Mouse (Mus musculus): ENCODE results near the gene Jaml. TPM values are rescaled to one million over a fixed set of nuclear protein-coding genes. Genes with fewer than 3 reads are reported as not detected.
A peak's percentile ranks its signal among the peaks of the same experiment; 100 is the strongest.

Jaml gene
- polyA plus RNA-seq, 1 experiment from 2014 or later, result 0.30 TPM

DNA sequence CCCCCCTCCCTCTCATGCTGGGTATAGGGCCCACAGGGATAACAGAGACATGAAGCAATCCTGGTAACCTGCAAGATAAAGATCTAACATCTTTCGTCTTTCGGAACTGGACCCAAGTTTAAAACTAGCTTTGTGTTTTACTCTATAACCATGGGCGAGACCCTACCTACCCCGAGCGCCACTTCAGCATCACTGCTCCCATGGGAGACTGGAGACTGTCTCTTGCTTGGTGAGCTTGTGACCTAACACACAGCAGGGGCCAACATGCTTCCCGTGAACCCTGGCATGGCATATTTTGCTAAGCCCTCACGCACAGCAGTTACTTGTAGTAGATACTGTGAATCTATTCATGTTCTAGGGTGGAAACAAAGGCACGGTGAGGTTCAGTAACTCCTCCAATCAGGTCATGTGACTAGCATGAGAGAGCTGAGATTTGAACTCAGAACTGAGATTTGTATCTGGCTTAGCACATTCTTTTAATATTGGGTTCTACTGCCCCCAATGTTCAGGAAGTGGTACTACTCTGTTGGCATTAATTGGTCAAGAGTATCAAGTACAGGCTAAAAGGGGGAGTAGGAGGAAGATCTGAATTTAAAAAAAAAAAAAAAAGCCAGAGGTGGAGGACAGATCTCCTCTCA, 40.5 kb downstream of the Jaml start:
- WGBS, result 95% methylated on average over 8 of the region's 8 CpGs
- Histone ChIP-seq H3K36me3 (ENCODE audit: insufficient read depth, low read length) (no peaks in the 10 kb centered on the region), H3K9ac (replicated peaks; ENCODE audit: low read length) (no peak overlapping the region), H3K4me1 (ENCODE audit: insufficient read depth, low read length) (peaks cover 16% of the 10 kb centered on the region), H3K4me3 (ENCODE audit: low read length) (no peak overlapping the region), H3K27ac (ENCODE audit: low read length) (no peak overlapping the region), H3K27me3 (ENCODE audit: insufficient read depth, low read length) (peaks cover 3% of the 10 kb centered on the region; the same call in 1 of the 2 replicates), H3K4me2 (replicated peaks; ENCODE audit: low read depth, low read length) (peak overlapping the region; percentile 63; the same call in 1 of the 2 replicates), H3K9me3 (ENCODE audit: low read length) (no peaks in the 10 kb centered on the region)
- ATAC-seq (ENCODE audit: low FRiP score, low TSS enrichment), result no peak

DNA sequence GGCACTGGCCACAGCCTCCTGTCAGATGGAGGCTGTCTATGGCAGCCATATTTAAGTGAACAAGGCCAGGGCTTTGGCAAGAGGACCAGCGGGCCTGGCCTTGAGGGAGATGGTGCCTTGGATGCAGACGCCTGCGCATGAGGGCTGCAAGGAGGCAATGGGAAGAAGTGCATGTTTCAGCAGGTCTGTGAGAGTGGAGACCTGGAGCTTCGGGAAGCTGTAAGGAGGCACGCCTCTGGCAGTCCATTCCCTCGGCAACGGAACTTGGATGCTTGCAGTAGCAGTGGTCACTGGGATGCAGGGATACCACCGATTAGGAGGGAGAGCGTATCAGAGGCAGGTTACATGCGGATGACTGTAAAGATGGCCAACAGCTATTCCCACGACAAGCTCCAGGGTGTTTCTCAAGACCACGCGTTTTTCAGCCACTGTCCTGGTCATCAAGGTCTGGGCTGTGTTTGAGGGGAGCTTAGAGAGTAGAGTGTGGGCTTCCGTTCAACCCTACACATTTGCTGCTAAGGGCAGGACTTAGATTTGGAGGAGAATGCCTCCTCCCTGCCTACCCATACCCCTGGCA, 41.1 kb downstream of the Jaml start:
- Histone ChIP-seq H3K9me3 (ENCODE audit: low read length) (no peaks in the 10 kb centered on the region), H3K9ac (replicated peaks; ENCODE audit: low read length) (no peak overlapping the region), H3K4me2 (replicated peaks; ENCODE audit: low read depth, low read length) (no peak overlapping the region), H3K27me3 (ENCODE audit: insufficient read depth, low read length) (peaks cover 3% of the 10 kb centered on the region; the same call in 1 of the 2 replicates), H3K4me3 (ENCODE audit: low read length) (no peak overlapping the region), H3K27ac (ENCODE audit: low read length) (no peak overlapping the region), H3K36me3 (ENCODE audit: insufficient read depth, low read length) (no peaks in the 10 kb centered on the region), H3K4me1 (ENCODE audit: insufficient read depth, low read length) (peaks cover 16% of the 10 kb centered on the region)
- no peak for ATAC-seq (ENCODE audit: low FRiP score, low TSS enrichment)
- 89% methylated on average over 14 of the region's 14 CpGs for WGBS

DNA sequence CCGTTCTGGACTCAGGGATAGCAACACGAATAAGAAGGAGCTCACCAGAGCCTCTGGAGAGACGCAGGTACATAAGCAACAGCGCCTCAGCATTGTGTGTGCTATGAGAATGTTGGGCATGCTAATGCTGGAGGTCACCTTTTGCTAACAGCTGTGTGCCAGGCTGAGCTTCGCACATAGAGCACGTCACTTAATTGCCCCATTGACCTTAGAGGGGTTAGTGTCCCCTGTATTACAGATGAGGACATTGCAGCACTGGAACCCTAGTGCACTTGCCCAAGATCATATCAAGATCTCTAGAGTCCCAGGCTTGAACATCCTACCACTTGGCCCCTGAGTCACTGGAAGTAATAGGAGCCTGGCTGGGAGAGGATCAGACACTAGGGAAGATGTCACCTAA, 41.6 kb downstream of the Jaml start:
- H3K4me1 ChIP-seq (ENCODE audit: insufficient read depth, low read length), result peaks cover 16% of the 10 kb centered on the region
- no peak for ATAC-seq (ENCODE audit: low FRiP score, low TSS enrichment)
- WGBS, result 91% methylated on average over 6 of the region's 6 CpGs
- H3K9ac ChIP-seq (replicated peaks; ENCODE audit: low read length), result no peak overlapping the region
- H3K36me3 ChIP-seq (ENCODE audit: insufficient read depth, low read length), result no peaks in the 10 kb centered on the region
- no peak overlapping the region for H3K4me3 ChIP-seq (ENCODE audit: low read length)
- H3K4me2 ChIP-seq (replicated peaks; ENCODE audit: low read depth, low read length), result no peak overlapping the region
- H3K9me3 ChIP-seq (ENCODE audit: low read length), result no peaks in the 10 kb centered on the region
- peaks cover 3% of the 10 kb centered on the region; the same call in 1 of the 2 replicates for H3K27me3 ChIP-seq (ENCODE audit: insufficient read depth, low read length)
- H3K27ac ChIP-seq (ENCODE audit: low read length), result no peak overlapping the region

DNA sequence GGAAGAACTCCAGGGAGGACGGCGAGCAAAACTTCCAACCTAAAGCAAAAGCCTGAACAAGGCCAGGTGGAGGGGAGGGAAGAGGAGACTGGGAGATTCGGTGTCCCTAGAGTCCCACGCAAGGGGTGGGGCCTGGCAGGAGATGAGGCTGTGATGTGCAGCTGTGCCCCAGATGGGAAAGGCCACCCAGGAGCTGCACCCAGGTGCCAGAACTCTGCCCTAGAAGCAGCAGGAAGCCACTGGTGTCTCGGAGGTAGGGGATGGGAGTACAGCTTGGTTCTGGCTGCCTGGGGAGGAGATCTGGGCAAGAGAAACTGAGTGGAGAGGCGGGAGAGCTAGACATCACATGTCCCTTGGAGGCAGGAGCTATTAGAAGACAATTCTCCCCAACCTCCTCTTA, 42.0 kb downstream of the Jaml start:
- 59% methylated on average over 6 of the region's 6 CpGs for WGBS
- ATAC-seq (ENCODE audit: low FRiP score, low TSS enrichment), result no peak
- no peak overlapping the region for H3K9ac ChIP-seq (replicated peaks; ENCODE audit: low read length)
- H3K36me3 ChIP-seq (ENCODE audit: insufficient read depth, low read length), result no peaks in the 10 kb centered on the region
- H3K4me2 ChIP-seq (replicated peaks; ENCODE audit: low read depth, low read length), result no peak overlapping the region
- peaks cover 16% of the 10 kb centered on the region for H3K4me1 ChIP-seq (ENCODE audit: insufficient read depth, low read length)
- H3K4me3 ChIP-seq (ENCODE audit: low read length), result no peak overlapping the region
- peaks cover 3% of the 10 kb centered on the region; the same call in 1 of the 2 replicates for H3K27me3 ChIP-seq (ENCODE audit: insufficient read depth, low read length)
- no peak overlapping the region for H3K27ac ChIP-seq (ENCODE audit: low read length)
- H3K9me3 ChIP-seq (ENCODE audit: low read length), result no peaks in the 10 kb centered on the region

DNA sequence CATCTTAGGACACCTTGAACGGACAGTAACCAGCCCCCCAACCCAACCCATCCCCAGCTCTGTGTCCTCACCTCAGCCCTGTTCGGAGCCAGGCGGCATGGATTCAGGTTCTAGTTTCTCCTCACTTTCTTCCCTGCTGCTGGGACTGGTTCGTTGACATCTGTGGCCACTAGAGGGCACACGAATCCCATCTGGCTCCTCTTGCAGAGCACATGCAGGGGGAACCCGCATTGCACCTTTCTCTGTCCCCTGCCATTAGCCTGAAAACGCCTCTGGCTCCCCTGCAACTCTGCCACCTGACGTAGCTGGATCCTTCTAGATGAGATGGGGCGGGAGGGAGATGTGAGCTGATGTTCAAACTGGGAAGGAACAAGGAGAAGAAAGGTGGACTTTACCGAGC, 42.8 kb downstream of the Jaml start:
- H3K36me3 ChIP-seq (ENCODE audit: insufficient read depth, low read length), result no peaks in the 10 kb centered on the region
- peak; percentile 43; the same call in 1 of the 2 replicates for ATAC-seq (ENCODE audit: low FRiP score, low TSS enrichment)
- peak overlapping the region; percentile 50 for H3K9ac ChIP-seq (replicated peaks; ENCODE audit: low read length)
- peaks cover 16% of the 10 kb centered on the region for H3K4me1 ChIP-seq (ENCODE audit: insufficient read depth, low read length)
- H3K4me3 ChIP-seq (ENCODE audit: low read length), result peak overlapping the region; percentile 25
- no peak overlapping the region for H3K27ac ChIP-seq (ENCODE audit: low read length)
- H3K4me2 ChIP-seq (replicated peaks; ENCODE audit: low read depth, low read length), result peak overlapping the region; percentile 43
- no peaks in the 10 kb centered on the region; the same call in 1 of the 2 replicates for H3K27me3 ChIP-seq (ENCODE audit: insufficient read depth, low read length)
- 2% methylated on average over 10 of the region's 10 CpGs for WGBS
- no peaks in the 10 kb centered on the region for H3K9me3 ChIP-seq (ENCODE audit: low read length)

DNA sequence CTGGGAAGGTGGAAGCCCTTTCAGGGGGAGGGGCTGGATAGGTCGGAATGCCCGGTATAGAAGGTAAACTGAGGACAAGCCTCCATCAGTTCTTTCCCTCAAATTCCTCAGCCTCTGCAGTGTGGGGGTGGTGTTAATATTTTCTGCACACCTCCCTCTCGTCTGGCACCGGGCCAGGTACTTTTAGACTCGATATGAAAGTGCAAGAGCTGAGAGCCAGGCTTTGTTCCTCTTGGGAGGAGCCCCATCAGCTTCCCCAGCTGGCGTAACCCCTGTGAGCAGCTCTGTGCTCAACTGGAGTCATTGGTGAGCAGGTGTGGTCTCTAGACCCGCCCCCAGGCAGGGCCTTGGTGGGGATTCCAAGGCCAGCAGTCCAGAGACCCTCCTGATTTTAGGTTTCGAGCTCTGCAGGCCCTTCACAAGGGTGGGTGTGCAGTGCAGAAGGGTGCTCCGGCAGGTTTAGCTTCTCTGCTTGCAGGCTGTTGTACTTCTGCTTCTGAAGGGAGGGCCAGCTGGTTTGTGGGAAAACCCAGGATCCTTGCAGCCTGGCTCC, 43.3 kb downstream of the Jaml start:
- Histone ChIP-seq H3K27me3 (ENCODE audit: insufficient read depth, low read length) (no peaks in the 10 kb centered on the region), H3K9ac (replicated peaks; ENCODE audit: low read length) (peak overlapping the region; percentile 50), H3K36me3 (ENCODE audit: insufficient read depth, low read length) (no peaks in the 10 kb centered on the region), H3K4me2 (replicated peaks; ENCODE audit: low read depth, low read length) (peak overlapping the region; percentile 43), H3K27ac (ENCODE audit: low read length) (no peak overlapping the region), H3K4me1 (ENCODE audit: insufficient read depth, low read length) (peaks cover 16% of the 10 kb centered on the region), H3K4me3 (ENCODE audit: low read length) (peak overlapping the region; percentile 25), H3K9me3 (ENCODE audit: low read length) (no peaks in the 10 kb centered on the region)
- ATAC-seq (ENCODE audit: low FRiP score, low TSS enrichment), result peak; percentile 47; the same call in 1 of the 2 replicates
- WGBS, result 28% methylated on average over 9 of the region's 9 CpGs

DNA sequence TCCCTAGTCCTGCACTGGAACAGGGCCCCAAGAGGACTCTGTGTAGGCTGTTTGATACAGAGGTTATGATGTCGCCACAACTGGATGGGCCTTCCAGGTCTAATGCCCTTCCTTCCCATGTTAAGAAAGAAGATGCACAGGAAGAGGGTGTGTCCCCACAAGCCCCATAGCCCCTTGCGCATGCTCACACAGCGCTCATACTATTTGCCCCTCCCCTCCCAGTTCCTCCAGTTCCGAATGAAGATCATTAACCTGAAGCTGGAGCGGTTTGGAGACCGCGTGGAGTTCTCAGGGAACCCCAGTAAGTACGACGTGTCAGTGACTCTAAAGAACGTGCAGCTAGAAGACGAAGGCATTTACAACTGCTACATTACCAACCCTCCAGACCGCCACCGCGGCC, 46.2 kb downstream of the Jaml start:
- Histone ChIP-seq H3K9ac (replicated peaks; ENCODE audit: low read length) (no peak overlapping the region), H3K27ac (ENCODE audit: low read length) (no peak overlapping the region), H3K4me1 (ENCODE audit: insufficient read depth, low read length) (peaks cover 7% of the 10 kb centered on the region), H3K4me2 (replicated peaks; ENCODE audit: low read depth, low read length) (no peak overlapping the region), H3K9me3 (ENCODE audit: low read length) (no peaks in the 10 kb centered on the region), H3K27me3 (ENCODE audit: insufficient read depth, low read length) (no peaks in the 10 kb centered on the region), H3K36me3 (ENCODE audit: insufficient read depth, low read length) (no peaks in the 10 kb centered on the region), H3K4me3 (ENCODE audit: low read length) (no peak overlapping the region)
- 93% methylated on average over 14 of the region's 14 CpGs for WGBS
- ATAC-seq (ENCODE audit: low FRiP score, low TSS enrichment), result no peak

DNA sequence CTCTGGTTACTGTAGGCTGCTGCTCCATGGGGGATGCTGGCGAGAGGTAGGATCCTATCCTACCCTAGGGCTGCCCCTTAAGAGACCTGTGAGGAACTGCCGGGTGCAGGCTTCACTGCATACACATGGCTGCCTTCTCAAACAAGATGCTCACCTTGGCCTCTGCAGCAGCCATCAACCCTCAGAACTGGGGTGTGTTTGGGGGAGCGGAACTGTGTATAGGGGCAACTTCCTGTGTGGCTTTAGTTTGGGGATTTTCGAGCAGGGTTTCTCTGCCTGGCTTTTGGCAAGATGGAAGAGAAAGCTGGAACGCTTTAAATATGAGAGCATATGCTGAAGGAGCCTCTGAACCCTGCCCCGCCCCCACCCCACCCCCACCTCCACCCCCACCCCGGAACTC, 48.0 kb downstream of the Jaml start:
- Histone ChIP-seq H3K4me1 (ENCODE audit: insufficient read depth, low read length) (peaks cover 5% of the 10 kb centered on the region), H3K27me3 (ENCODE audit: insufficient read depth, low read length) (no peaks in the 10 kb centered on the region), H3K9ac (replicated peaks; ENCODE audit: low read length) (no peak overlapping the region), H3K4me2 (replicated peaks; ENCODE audit: low read depth, low read length) (no peak overlapping the region), H3K9me3 (ENCODE audit: low read length) (no peaks in the 10 kb centered on the region), H3K27ac (ENCODE audit: low read length) (no peak overlapping the region), H3K4me3 (ENCODE audit: low read length) (no peak overlapping the region), H3K36me3 (ENCODE audit: insufficient read depth, low read length) (no peaks in the 10 kb centered on the region)
- ATAC-seq (ENCODE audit: low FRiP score, low TSS enrichment), result no peak
- WGBS, result 60% methylated on average over 7 of the region's 7 CpGs

DNA sequence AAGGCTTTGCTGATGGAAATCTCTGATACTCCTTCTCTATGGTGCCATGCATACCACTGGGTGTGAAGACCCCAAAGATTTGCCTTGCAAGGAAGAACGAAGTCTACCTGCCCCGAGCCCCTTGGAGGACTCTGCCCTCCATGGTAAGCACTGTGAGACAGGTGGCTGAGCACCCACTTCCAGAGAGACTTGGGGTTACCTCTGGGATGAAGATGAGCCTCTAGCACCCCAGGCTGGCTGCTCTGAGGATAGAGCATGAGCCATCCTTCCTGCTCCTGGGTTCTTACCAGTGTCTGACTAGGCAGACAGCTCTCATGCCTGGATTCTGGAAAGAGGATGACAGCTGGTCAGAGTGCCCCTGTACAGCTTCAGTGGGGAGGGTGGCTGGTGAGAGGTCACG, 51.1 kb downstream of the Jaml start:
- Histone ChIP-seq H3K27ac (ENCODE audit: low read length) (no peak overlapping the region), H3K36me3 (ENCODE audit: insufficient read depth, low read length) (no peaks in the 10 kb centered on the region), H3K9ac (replicated peaks; ENCODE audit: low read length) (no peak overlapping the region), H3K4me2 (replicated peaks; ENCODE audit: low read depth, low read length) (no peak overlapping the region), H3K27me3 (ENCODE audit: insufficient read depth, low read length) (peaks cover 7% of the 10 kb centered on the region; the same call in 1 of the 2 replicates), H3K4me1 (ENCODE audit: insufficient read depth, low read length) (no peaks in the 10 kb centered on the region), H3K9me3 (ENCODE audit: low read length) (no peaks in the 10 kb centered on the region), H3K4me3 (ENCODE audit: low read length) (no peak overlapping the region)
- ATAC-seq (ENCODE audit: low FRiP score, low TSS enrichment), result no peak
- 82% methylated on average over 3 of the region's 3 CpGs for WGBS

Data from kidney, embryonic 16.5 days (tissue).